Mouse (Mus musculus) ES-Bruce4 (cell line): ENCODE measurements around the gene Svop.

Source experiments
- CTCF ChIP-seq: IDR thresholded peaks from one replicate; pipeline ENCODE4 v1.8.1; 2011; ENCODE audit warnings: low read depth, low read length
- POLR2A ChIP-seq: IDR thresholded peaks from one replicate; pipeline ENCODE4 v1.8.1; 2011; ENCODE audit warnings: low read length; ENCODE audit not compliant: insufficient read depth

GRCm38 (mm10) chr5:114066601-114067000 is 24.8 kb downstream of the Svop start:
- no peak for TF ChIP-seq POLR2A
- TF ChIP-seq CTCF: no peak
